Mouse (Mus musculus): Measurements from ENCODE around the gene Ehbp1l1.
A peak's percentile ranks its signal among the peaks of the same experiment; 100 is the strongest.

Gene Ehbp1l1

DNA sequence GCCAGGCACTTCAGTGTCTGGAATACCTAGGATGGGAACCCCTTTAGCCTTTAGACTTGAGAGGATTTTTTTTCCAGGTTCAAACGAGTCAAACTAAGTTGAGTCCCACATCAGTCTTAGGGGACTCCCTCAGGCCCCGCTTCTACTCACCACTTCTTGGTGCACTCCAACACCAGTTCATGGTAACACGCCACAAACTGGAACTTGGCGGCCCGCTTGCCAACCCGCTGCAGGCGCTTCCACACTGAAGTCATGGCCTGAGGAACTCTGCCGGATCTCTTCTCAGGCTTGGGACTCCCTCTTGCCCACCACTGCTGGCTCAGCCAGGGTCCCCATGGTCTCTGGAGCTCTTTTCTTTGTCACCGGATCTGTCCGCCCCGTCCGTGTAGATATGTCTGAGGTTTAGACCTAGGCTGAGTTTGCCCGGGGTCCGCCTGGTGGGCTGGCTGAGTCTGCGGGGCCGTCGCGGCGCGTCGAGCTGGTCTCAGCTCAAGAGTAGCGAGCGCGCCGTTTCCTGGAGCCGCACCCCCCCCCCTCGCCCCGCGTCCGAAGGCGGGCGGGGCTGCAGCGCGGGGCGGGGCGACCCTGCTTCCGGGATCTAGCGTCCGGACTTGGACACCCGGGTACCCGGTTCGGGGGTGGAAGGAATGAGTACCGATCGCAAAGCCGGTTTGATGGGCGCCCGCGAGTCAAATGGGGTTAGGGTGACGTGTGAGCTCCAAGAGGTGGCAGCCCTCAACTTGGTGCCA is at the start of gene Ehbp1l1:
Gene Ehbp1l1, minus strand, starts transcription at position 551 of the 749 bp plus-strand sequence.
- DNase-seq: peak; percentile 78

DNA sequence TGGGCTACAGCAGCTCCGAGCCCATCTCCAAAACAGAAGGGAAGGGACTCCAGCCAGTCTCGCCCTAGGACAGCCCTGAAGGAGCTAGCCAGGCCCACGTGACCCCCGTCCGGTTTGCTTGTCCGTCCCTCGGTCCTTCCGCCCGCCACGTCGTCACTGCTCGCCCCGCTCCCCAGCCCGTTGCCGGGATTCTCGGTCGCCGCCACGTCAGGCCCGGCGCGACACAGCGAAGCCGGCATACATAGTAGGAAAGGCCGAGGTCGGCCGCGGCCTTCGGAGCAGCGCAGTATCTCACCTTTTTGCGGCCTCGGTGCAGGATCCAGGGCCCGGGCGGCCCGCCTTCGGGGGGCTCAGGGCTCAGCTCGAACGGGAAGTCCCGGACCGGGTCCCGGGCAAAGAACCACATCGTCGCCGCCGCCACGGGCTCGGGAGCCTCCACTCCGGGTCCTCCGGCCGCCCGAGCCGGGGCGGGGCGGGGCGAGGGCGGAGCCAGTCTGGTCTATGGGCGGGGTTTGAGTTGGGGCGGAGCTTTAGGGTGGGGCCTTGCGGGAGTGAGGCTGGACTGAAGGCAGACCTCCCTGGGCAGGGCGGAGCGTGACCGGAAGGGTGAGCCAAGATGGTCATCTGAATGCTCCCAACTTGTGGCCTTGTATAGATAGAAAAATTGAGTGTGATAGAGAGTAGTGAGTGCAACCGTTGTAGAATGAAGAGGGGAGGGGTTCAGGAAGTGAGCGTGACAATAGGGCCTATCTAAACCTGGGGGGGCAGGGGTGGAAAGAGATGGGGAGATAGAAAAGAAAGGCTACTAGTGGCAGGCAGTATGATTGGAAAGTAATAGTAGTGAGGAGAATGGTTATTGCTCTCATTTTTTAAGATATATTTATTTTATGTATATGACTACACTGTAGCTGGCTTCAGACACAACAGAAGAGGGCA is 45.1 kb upstream of the Ehbp1l1 start, which contains the start of gene Scyl1:
Gene Scyl1, minus strand, starts transcription at position 495 of the 936 bp plus-strand sequence.
- DNase-seq: peak; percentile 98

- no peak for DNase-seq
Measured at GRCm38 (mm10) chr19:5770311-5770710, 44.2 kb upstream of the Ehbp1l1 start.

GRCm38 (mm10) chr19:5767271-5767670 is 41.2 kb upstream of the Ehbp1l1 start:
- no peak for DNase-seq

DNA sequence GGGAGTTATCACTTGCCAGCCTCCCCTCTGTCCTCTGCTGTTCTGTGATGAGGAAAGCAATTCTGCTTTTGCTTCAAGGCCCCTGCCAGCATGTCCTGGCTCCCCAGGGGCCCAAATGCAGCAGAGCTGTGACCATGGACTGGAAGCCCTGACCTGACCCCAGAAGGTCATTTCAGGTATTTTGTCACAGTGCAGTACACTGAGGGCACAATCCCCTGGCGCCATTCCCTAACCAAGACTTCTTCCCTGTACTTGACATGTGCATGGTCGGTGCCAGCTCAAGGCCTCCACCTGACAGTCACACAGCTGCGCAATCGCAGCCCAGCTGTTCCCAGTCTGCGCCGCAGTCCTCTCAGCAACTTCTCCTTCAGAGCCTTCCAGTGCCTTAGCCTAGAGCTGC is 37.0 kb upstream of the Ehbp1l1 start:
- no peak for DNase-seq

- DNase-seq: no peak
Measured at GRCm38 (mm10) chr19:5758878-5759403, 32.8 kb upstream of the Ehbp1l1 start.

- no peak for DNase-seq
Measured at GRCm38 (mm10) chr19:5756991-5757636, 31.0 kb upstream of the Ehbp1l1 start.

GRCm38 (mm10) chr19:5756321-5756985 is 30.3 kb upstream of the Ehbp1l1 start:
- no peak for DNase-seq

DNA sequence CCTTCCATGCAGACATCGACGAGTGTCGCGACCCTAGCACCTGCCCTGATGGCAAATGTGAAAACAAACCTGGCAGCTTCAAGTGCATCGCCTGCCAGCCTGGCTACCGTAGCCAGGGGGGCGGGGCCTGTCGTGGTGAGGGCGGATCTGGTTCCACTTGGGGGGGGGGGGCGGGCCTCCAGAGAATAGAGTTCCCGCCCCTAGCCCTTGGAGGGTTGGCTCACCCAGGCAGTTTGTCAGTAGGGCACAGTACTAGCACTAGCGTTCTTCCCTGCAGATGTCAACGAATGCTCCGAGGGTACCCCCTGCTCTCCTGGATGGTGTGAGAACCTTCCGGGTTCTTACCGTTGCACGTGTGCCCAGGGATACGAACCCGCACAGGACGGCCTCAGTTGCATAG is 25.6 kb upstream of the Ehbp1l1 start:
- DNase-seq: peak; percentile 65

- no peak for DNase-seq
Measured at GRCm38 (mm10) chr19:5750951-5751350, 24.8 kb upstream of the Ehbp1l1 start.

DNA sequence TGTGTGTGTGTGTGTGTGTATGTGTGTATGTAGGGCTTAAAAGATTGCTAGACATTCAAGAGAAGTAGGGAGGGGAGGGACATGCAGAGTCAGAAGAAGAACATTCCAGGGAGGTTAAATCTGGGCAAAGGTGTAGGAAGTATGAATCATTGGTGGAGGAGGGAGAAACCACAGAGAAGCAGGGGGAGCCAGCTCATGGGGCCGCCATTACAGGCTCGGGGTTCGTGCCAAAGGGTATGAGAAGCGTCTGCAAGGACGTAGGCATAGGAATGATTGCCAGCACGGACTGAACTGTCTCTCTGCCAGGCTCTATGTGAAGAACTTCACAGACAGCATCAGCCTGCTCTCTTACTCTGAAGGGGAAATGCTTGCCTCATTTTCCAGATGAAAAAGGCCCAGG is 23.4 kb upstream of the Ehbp1l1 start:
- no peak for DNase-seq

GRCm38 (mm10) chr19:5746907-5747363 is 20.8 kb upstream of the Ehbp1l1 start:
- no peak for DNase-seq

DNA sequence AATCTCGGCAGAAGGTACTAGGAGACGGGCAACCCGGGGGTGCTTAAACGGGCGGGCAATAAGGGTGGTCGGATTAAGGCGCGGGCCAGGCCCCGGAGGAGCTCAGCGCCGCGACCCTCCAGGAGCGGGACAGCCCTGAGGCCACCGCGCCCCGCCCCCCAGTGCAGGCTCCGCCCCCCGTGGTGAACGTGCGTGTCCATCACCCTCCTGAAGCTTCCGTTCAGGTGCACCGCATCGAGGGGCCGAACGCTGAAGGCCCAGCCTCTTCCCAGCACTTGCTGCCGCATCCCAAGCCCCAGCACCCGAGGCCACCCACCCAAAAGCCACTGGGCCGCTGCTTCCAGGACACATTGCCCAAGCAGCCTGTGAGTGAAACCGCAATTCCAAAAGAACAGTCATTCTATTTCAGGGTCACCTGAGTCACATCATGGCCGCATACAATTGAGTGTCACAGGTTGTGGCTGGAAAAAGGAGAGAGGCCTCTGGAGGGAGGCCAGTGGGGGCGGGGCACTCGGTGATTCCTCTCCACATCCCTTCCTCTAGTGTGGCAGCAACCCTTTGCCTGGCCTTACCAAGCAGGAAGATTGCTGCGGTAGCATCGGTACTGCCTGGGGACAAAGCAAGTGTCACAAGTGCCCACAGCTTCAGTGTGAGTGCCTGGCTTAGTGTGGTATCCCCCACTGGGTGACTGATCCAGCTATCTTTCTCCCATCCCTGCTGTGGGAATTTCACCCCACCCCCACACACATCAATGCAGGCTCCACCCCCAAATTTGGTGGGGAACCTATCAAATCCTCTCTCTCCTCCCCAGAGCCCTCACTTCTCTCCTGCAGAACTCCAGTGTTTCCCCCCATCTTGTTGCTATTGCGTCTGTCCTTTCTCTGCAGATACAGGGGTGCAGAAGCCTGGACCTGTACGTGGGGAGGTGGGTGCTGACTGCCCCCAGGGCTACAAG is 19.9 kb upstream of the Ehbp1l1 start:
- DNase-seq: no peak

GRCm38 (mm10) chr19:5743576-5743975 is 17.5 kb upstream of the Ehbp1l1 start:
- peak; percentile 9 for DNase-seq

DNA sequence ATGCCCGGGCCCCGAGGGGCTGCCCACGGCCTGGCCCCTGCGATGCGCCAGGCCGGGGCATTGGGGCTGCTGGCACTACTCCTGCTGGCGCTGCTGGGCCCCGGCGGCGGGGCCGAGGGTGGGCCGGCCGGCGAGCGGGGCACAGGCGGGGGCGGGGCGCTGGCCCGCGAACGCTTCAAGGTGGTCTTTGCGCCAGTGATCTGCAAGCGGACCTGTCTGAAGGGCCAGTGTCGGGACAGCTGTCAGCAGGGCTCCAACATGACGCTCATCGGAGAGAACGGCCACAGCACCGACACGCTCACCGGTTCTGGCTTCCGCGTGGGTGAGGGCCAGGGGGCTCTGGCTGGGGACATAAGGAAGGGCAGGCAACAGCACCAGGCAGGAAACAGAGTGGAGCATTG is 16.1 kb upstream of the Ehbp1l1 start:
- DNase-seq: no peak

- DNase-seq: peak; percentile 78
Measured at GRCm38 (mm10) chr19:5741641-5742240, 15.6 kb upstream of the Ehbp1l1 start.

DNA sequence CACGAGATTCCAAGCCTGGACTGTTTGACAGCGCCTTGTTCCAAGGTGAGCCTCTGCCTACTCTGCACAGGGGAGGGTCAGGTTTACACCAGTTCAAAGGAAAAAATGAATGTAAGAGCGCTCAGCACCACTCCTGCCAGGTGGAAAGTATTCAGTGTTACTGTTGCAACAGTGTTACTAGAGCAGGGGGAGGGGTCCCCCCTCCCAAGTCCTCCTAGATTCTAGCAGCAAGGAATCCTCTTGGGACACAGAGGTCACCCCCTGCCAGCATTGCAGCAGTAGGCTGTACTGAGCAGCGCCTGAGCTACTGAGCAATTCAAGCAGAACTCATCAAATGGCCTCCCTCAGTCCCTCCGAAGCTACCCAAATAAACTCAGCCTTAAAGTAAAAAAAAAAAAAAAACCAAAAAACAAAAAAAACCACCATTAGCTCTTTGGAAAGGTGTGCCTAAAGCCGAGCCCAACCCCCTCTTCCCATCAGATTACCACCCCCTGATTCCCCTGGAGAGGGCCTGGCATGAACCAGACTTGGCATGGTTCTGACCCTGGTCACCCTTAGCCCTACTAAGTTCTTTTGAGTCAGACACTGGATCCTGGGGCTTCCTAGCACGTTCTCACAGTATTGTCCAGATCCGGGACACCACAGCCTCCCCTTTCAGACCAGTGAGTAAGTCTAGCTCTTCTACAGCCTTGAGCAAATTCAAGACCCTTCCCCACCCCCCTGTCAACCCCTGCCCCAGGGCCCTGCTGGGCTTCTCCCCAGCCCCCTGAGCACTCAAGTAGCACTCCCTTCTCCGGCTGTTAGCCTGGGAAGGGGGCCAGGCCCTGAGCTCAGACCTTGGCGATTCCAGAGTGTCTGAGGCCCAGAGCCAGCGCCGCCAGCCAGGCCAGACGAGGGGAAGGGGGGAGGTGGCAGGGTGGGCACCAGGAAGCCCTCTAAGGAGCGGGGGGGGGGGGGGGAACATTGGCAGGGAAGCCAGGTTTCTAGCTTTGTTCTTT is 14.5 kb upstream of the Ehbp1l1 start, which contains the start of gene Ltbp3:
Gene Ltbp3, plus strand, starts transcription at position 585 of the 998 bp plus-strand sequence.
- DNase-seq: peak; percentile 17

GRCm38 (mm10) chr19:5739446-5739845 is 13.3 kb upstream of the Ehbp1l1 start:
- DNase-seq: no peak

GRCm38 (mm10) chr19:5734325-5734724 is 8.2 kb upstream of the Ehbp1l1 start:
- DNase-seq: no peak
